9 mouse cellular contexts compared by ENCODE assay signal in genomic region chr11:102568191-102568590, GRCm38 (mm10). TPM values are rescaled to one million over a fixed set of nuclear protein-coding genes. Genes with fewer than 3 reads are reported as not detected.
A peak's percentile ranks its signal among the peaks of the same experiment; 100 is the strongest.
DNase-seq lines count a peak whose midpoint lies in the region; ATAC-seq and TF ChIP-seq lines count a peak whose summit lies in the region.
"Had no signal": no experiment of that assay in that cellular context is flagged by ENCODE, and none has a peak within 500 bp of the region (broad histone marks: within the 10 kb centered on the region; RNA-seq: fewer than 3 reads in every experiment).

No protein-coding gene starts in this region.

- no peak for TF ChIP-seq EP300 in heart, postnatal 0 days (IDR thresholded peaks at IDR 0.05; ENCODE audit: low read depth)

- intact Hi-C loops in heart, postnatal 36 days (cut with DNase I), result no loop called here

- WGBS in heart, postnatal 0 days, result 71% methylated on average over 12 of the region's 12 CpGs
- 80% methylated on average over 12 of the region's 12 CpGs for WGBS in midbrain, postnatal 0 days
- 81% methylated on average over 12 of the region's 12 CpGs for WGBS in midbrain, embryonic 11.5 days
- WGBS in intestine, embryonic 15.5 days, result 76% methylated on average over 12 of the region's 12 CpGs

- no peak overlapping the region for H3K4me2 ChIP-seq in heart, postnatal 0 days (ENCODE audit: low read depth, low read length)
- no peak overlapping the region for H3K4me2 ChIP-seq in midbrain, postnatal 0 days (ENCODE audit: low read depth, low read length, poor library complexity, severe bottlenecking)
- no peak overlapping the region for H3K4me2 ChIP-seq in midbrain, embryonic 11.5 days
- H3K4me2 ChIP-seq in intestine, embryonic 15.5 days (replicated peaks), result no peak overlapping the region

- no peak overlapping the region for H3K4me3 ChIP-seq in heart, postnatal 0 days (ENCODE audit: low read depth, low read length)
- no peak overlapping the region for H3K4me3 ChIP-seq in midbrain, postnatal 0 days (ENCODE audit: low read depth, low read length)
- H3K4me3 ChIP-seq in midbrain, embryonic 11.5 days (ENCODE audit: low read depth, low read length), result no peak overlapping the region
- no peak overlapping the region for H3K4me3 ChIP-seq in intestine, embryonic 15.5 days (replicated peaks)

- no peak overlapping the region for H3K9ac ChIP-seq in heart, postnatal 0 days (replicated peaks; ENCODE audit: low read depth, low read length)
- no peak overlapping the region for H3K9ac ChIP-seq in midbrain, postnatal 0 days (replicated peaks; ENCODE audit: low read length, poor library complexity, severe bottlenecking)
- no peak overlapping the region for H3K9ac ChIP-seq in midbrain, embryonic 11.5 days (ENCODE audit: low read length)
- no peak overlapping the region for H3K9ac ChIP-seq in intestine, embryonic 15.5 days

- DNase-seq in heart, postnatal 0 days (ENCODE audit: low spot score), result no peak
- DNase-seq in heart, postnatal 36 days, result no peak
- DNase-seq in midbrain, postnatal 0 days (ENCODE audit: low spot score), result no peak
- DNase-seq in midbrain, embryonic 11.5 days (ENCODE audit: low spot score, missing footprints), result no peak
- no peak for DNase-seq in Patski (ENCODE audit: low read depth, low spot score)
- DNase-seq in splenic B cell, adult 2 months (ENCODE audit: low read depth, low spot score), result peak; percentile 15
- no peak for DNase-seq in heart, adult 18-20 months
- DNase-seq: lung, postnatal 4 days had no signal

- H3K9me3 ChIP-seq in heart, postnatal 0 days (replicated peaks; ENCODE audit: control insufficient read depth, low read length), result no peaks in the 10 kb centered on the region
- H3K9me3 ChIP-seq in midbrain, postnatal 0 days (ENCODE audit: low read length), result no peaks in the 10 kb centered on the region
- H3K9me3 ChIP-seq in midbrain, embryonic 11.5 days (ENCODE audit: control insufficient read depth, low read length), result no peaks in the 10 kb centered on the region
- H3K9me3 ChIP-seq in intestine, embryonic 15.5 days, result no peaks in the 10 kb centered on the region

- H3K27me3 ChIP-seq in heart, postnatal 0 days (ENCODE audit: control insufficient read depth, insufficient read depth, low read length), result no peaks in the 10 kb centered on the region
- H3K27me3 ChIP-seq in midbrain, postnatal 0 days (ENCODE audit: insufficient read depth, low read length), result no peaks in the 10 kb centered on the region
- H3K27me3 ChIP-seq in midbrain, embryonic 11.5 days (ENCODE audit: control insufficient read depth, insufficient read depth, low read length), result no peaks in the 10 kb centered on the region
- no peaks in the 10 kb centered on the region for H3K27me3 ChIP-seq in Patski
- no peaks in the 10 kb centered on the region for H3K27me3 ChIP-seq in splenic B cell, adult 2 months (ENCODE audit: control insufficient read depth, insufficient read depth, low read length, poor library complexity, severe bottlenecking)
- no peaks in the 10 kb centered on the region for H3K27me3 ChIP-seq in intestine, embryonic 15.5 days (replicated peaks)

- H3K27ac ChIP-seq in heart, postnatal 0 days (ENCODE audit: low read depth), result no peak overlapping the region
- no peak overlapping the region for H3K27ac ChIP-seq in midbrain, postnatal 0 days (ENCODE audit: low read depth, low read length)
- H3K27ac ChIP-seq in midbrain, embryonic 11.5 days (ENCODE audit: low read depth, low read length), result no peak overlapping the region
- H3K27ac ChIP-seq in intestine, embryonic 15.5 days, result no peak overlapping the region

- no peaks in the 10 kb centered on the region for H3K4me1 ChIP-seq in heart, postnatal 0 days (ENCODE audit: control insufficient read depth, insufficient read depth)
- H3K4me1 ChIP-seq in midbrain, postnatal 0 days (ENCODE audit: insufficient read depth, low read length), result no peaks in the 10 kb centered on the region
- H3K4me1 ChIP-seq in midbrain, embryonic 11.5 days (ENCODE audit: control insufficient read depth, insufficient read depth, low read length), result no peaks in the 10 kb centered on the region
- H3K4me1 ChIP-seq in intestine, embryonic 15.5 days (replicated peaks), result 0 out of 2 replicates have a peak, but pooled peaks cover under 1% of the 10 kb centered on the region

- TF ChIP-seq CTCF in heart, postnatal 0 days (IDR thresholded peaks at IDR 0.05; ENCODE audit: low read depth), result peak; percentile 19; the same call in 1 of the 2 replicates
- TF ChIP-seq CTCF in midbrain, postnatal 0 days (IDR thresholded peaks at IDR 0.05), result peak; percentile 36
- peak; percentile 68 for TF ChIP-seq CTCF in Patski (IDR thresholded peaks at IDR 0.05)

- ATAC-seq in heart, postnatal 0 days (ENCODE audit: insufficient read depth, low read depth), result no peak
- no peak for ATAC-seq in midbrain, postnatal 0 days (ENCODE audit: low FRiP score)
- no peak for ATAC-seq in midbrain, embryonic 11.5 days (ENCODE audit: low FRiP score)
- no peak for ATAC-seq in Patski
- ATAC-seq in intestine, embryonic 15.5 days, result no peak

- no peaks in the 10 kb centered on the region for H3K36me3 ChIP-seq in heart, postnatal 0 days (replicated peaks; ENCODE audit: control insufficient read depth, insufficient read depth, low read length)
- H3K36me3 ChIP-seq in midbrain, postnatal 0 days (ENCODE audit: insufficient read depth, low read length), result no peaks in the 10 kb centered on the region
- H3K36me3 ChIP-seq in midbrain, embryonic 11.5 days (ENCODE audit: control insufficient read depth, insufficient read depth, low read length), result no peaks in the 10 kb centered on the region
- H3K36me3 ChIP-seq in splenic B cell, adult 2 months (ENCODE audit: control insufficient read depth, insufficient read depth, low read length, poor library complexity, severe bottlenecking), result no peaks in the 10 kb centered on the region
- no peaks in the 10 kb centered on the region for H3K36me3 ChIP-seq in intestine, embryonic 15.5 days

- POLR2A ChIA-PET in Patski (lab: Charles Lee), result no interaction called here

- in situ Hi-C loops in Patski (cut with MboI; ENCODE audit: low pct_unique_long_range_greater_than_20kb), result no loop called here

- CTCF ChIA-PET in Patski (lab: Charles Lee), result no interaction called here

RNA-seq across cellular contexts. Expression of gene Gm11627, which starts 11.1 kb away (rescaled TPM):
- total RNA-seq in heart, postnatal 0 days (2014; rRNA removed; ENCODE audit: low replicate concordance), result 7.9 TPM in 1 of 2 replicates, not detected in the other
- 9.2 and 12.0 TPM in 2 replicates for polyA plus RNA-seq in heart, postnatal 0 days (2015; fragmentation: Nextera tagmentation; extraction: Ambion mirVana)
- 1 to 10 TPM; 1.4 to 1.5 TPM for total RNA-seq in heart, postnatal 36 days (2021)
- total RNA-seq in midbrain, postnatal 0 days (2014; rRNA removed), result 1.1 and 3.5 TPM in 2 replicates
- 4.6 and 5.8 TPM in 2 replicates for polyA plus RNA-seq in midbrain, postnatal 0 days (2015; fragmentation: Nextera tagmentation; extraction: Ambion mirVana)
- polyA plus RNA-seq in midbrain, embryonic 11.5 days (2014; fragmentation: Nextera tagmentation; extraction: Ambion mirVana), result 13.9 and 14.6 TPM in 2 replicates
- polyA plus RNA-seq in Patski (2021), result not detected
- polyA plus RNA-seq in intestine, embryonic 15.5 days (2015; fragmentation: Nextera tagmentation; extraction: Ambion mirVana), result 12.0 and 14.5 TPM in 2 replicates
- 1 to 10 TPM; 1.1 to 1.2 TPM for total RNA-seq in heart, adult 18-20 months (2021)

RNA-seq across cellular contexts. Expression of gene Gpatch8, which starts 12.0 kb away (rescaled TPM):
- total RNA-seq in heart, postnatal 0 days (2014; rRNA removed; ENCODE audit: low replicate concordance), result 13.5 and 40.8 TPM in 2 replicates
- 23.2 and 25.8 TPM in 2 replicates for polyA plus RNA-seq in heart, postnatal 0 days (2015; fragmentation: Nextera tagmentation; extraction: Ambion mirVana)
- total RNA-seq in heart, postnatal 36 days (2021), result 10 to 100 TPM; 18.0 to 21.9 TPM
- 24.8 and 33.4 TPM in 2 replicates for total RNA-seq in midbrain, postnatal 0 days (2014; rRNA removed)
- polyA plus RNA-seq in midbrain, postnatal 0 days (2015; fragmentation: Nextera tagmentation; extraction: Ambion mirVana), result 35.8 and 53.3 TPM in 2 replicates
- 42.5 and 43.8 TPM in 2 replicates for polyA plus RNA-seq in midbrain, embryonic 11.5 days (2014; fragmentation: Nextera tagmentation; extraction: Ambion mirVana)
- polyA plus RNA-seq in Patski (2021), result 27.5 TPM
- polyA plus RNA-seq in intestine, embryonic 15.5 days (2015; fragmentation: Nextera tagmentation; extraction: Ambion mirVana), result 41.7 and 43.1 TPM in 2 replicates
- total RNA-seq in heart, adult 18-20 months (2021), result 10 to 100 TPM; 17.3 to 18.6 TPM

RNA-seq across cellular contexts. Expression of gene Fzd2, which starts 36.0 kb away (rescaled TPM):
- 38.1 and 47.1 TPM in 2 replicates for total RNA-seq in heart, postnatal 0 days (2014; rRNA removed; ENCODE audit: low replicate concordance)
- 6.5 and 7.0 TPM in 2 replicates for polyA plus RNA-seq in heart, postnatal 0 days (2015; fragmentation: Nextera tagmentation; extraction: Ambion mirVana)
- total RNA-seq in heart, postnatal 36 days (2021), result 1 to 10 TPM; 3.1 to 5.4 TPM
- total RNA-seq in midbrain, postnatal 0 days (2014; rRNA removed), result 16.8 and 17.3 TPM in 2 replicates
- 3.9 and 4.5 TPM in 2 replicates for polyA plus RNA-seq in midbrain, postnatal 0 days (2015; fragmentation: Nextera tagmentation; extraction: Ambion mirVana)
- 27.1 and 27.3 TPM in 2 replicates for polyA plus RNA-seq in midbrain, embryonic 11.5 days (2014; fragmentation: Nextera tagmentation; extraction: Ambion mirVana)
- polyA plus RNA-seq in Patski (2021), result 16.9 TPM
- polyA plus RNA-seq in intestine, embryonic 15.5 days (2015; fragmentation: Nextera tagmentation; extraction: Ambion mirVana), result 15.6 and 15.9 TPM in 2 replicates
- total RNA-seq in heart, adult 18-20 months (2021), result 1 to 10 TPM; 2.0 to 2.2 TPM
